Mouse (Mus musculus) layer of hippocampus, postnatal 14 days (tissue): ENCODE results near the gene Suds3. TPM values are rescaled to one million over a fixed set of nuclear protein-coding genes. Genes with fewer than 3 reads are reported as not detected.
A peak's percentile ranks its signal among the peaks of the same experiment; 100 is the strongest.

Source experiments
- DNase-seq, 2 experiments: peaks; one replicate each; pipeline ENCODE4 v3.0.0; 2021 to 2022; ENCODE audit warnings: low spot score in 2 of 2, mixed read lengths in 1 of 2
- total RNA-seq, 2 experiments: library from RNA; stranded (reverse); gene quantifications; 2 replicates each; pipeline ENCODE4 v1.2.3; 2021

The Suds3 gene
- total RNA-seq, 2 experiments from 2014 or later: 96.6 to 110 TPM

DNA sequence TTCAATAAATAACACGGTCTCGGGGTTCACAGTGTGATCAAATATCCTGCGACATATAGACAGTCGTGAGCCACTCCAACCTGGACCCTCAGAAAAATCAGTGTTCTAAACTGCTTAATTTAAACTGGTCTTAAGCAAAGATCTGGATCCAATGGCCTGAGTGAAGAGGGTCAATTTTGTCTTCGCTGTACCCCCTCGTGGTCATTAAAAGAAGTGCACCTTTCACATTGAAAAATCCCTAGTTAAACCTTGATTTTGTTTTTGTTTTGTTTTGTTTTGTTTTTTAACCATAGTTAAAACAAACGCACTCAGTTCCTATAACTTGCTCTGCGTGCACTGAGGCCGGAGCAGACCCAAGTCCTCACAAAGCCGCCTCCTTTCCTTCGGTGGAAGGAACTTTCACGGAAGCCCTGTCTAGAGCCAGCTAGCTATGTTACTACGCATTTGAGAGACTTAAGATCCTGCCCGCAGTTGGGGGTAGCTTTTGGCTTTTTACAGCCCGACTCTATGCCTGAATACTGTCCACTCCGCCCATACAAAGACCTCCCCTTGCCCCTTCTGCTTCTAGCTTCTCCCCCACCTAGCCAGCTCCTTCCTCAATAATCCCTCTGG is 1.2 kb downstream of the Suds3 start:
- DNase-seq: no peak

DNA sequence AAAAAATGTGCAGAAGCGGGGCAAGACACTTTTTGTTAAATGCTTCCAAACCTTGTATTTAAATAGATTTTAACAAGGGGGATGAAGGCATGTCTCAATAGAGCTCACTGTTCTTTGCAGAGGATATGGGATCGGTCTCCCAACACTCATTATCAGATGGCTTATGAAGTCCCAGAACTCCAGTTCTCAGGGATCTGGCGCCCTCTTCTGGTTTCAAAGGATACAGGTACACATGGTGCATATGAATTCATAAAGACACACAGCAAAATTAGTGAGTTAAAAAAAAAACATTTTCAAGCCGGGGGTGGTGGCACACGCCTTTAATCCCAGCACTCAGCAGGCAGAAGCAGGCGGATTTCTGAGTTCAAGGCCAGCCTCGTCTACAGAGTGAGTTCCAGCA is 2.6 kb downstream of the Suds3 start:
- no peak for DNase-seq

DNA sequence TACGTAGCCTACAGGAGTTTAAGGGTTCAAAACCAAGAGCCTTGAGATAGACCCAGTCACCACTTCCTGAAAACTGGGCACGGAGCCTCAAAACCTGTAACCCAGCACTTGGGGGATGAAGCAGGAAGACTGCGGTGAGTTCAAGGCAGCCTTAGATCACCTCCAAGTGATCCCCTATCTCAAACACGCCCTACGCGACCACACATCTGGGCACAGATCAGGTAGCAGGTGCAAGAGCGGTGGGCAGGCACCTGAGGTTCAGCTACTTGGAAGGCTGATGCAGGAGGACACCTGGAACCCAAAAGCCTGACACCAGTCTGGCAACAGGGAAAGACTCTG is 4.2 kb downstream of the Suds3 start:
- no peak for DNase-seq

DNA sequence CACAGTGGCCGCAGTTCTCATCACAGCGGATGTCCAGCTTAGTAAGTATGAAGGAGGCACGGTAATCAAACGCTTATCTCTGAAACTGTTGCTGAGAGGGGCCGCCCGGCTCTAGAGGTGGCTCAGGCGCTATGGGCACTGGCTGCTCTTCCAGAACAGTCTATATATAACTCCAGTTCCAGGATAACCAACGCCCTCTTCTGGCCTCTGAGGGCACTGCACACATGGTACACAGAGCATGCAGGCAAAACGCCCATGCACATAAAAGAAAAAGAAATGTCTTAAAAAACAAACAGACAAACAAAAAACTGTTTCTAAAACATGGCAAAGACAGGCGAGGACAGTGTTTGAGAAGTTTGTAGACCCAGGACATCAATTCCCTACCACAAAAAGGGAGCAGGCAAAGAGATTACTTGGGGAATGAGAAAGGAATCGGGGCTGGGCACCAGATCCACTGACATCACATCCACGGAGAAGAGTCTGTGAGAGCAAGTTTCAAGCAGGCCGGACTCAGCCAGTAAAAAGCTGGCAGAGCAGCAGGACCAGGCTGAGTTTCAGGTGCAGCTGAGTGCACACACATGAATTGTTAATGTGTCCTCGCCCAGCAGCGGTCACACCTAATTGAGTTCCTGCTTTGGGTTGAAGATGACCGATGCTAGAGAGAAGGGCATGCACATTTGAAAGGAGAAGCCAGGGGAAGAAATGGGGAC is 4.7 kb downstream of the Suds3 start:
- no peak for DNase-seq

DNA sequence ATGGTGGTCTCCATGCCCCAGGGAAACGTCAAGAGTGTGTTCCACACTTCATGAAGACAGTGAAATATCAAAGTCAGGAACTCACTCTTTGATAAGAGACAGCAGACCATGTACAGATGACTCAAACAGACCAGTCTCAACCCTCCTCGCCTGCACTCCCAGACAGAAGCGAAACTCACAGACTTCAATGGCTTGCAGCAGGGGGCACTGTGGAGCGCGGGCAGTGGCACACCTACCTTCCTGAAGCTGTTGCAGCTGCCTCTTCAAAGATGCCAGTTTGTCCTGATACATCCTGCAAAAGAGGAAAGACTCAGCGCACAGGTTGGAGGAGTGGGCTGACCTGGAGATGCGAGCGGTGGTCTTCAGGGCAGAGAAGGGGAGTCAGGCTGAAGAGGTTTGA is 6.4 kb downstream of the Suds3 start:
- no peak for DNase-seq

DNA sequence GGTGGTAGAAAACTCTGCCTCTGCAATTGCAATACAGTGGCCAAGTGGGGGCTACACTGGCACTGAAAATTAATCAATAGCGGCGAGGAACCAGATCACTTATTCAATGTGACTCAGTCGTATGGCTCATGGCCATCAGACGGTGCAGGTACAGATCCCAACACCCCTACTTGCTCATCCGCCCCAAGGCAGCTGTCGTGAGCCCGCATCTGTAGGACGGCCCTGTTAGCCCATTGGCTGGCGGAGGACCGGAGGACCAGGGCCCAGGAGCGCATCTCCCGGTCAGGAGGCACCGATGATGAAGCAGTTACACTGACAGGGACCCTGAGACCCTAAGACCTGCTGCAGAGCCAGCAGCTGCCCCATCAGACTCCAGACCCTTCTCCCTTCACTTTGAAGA is 7.2 kb downstream of the Suds3 start:
- DNase-seq: no peak

DNA sequence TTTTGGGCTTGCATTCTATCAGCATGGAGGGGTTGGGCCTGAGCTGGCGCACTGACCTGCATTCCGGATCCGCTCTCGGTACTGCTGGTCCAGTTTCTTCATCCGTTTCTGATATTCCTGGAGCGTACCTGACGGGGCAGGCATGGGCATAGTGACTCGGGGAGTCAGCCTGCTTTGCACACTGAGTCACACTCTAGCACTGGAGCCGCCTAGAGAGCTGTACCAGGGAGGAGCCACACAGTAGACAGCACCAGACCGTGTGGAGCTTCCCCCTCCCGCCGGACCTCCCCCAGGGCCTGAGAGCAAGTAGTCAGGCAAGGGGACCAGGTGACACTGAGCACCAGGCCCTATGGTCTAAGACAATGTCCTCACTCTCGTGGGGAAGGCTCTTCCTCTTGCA is 7.6 kb downstream of the Suds3 start:
- no peak for DNase-seq

DNA sequence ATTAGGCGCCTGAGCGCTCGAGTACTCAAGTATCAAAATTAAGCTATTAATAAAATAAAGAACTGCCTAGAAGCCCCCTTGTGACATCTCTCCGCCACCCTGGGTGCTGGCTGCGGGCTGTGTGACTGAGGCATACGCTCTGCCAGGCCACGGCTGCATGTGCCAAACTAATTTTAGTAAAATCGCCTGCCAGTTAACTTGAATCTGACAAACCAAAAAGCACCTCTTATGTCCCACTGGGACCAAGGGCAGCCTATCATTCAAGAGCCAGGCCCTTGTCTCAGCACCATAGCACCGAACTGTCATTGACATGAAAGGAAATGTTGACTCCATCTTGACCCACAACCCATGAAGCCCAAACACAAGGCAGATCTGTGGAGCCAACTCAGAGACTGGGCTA is 10.2 kb downstream of the Suds3 start:
- DNase-seq: no peak

DNA sequence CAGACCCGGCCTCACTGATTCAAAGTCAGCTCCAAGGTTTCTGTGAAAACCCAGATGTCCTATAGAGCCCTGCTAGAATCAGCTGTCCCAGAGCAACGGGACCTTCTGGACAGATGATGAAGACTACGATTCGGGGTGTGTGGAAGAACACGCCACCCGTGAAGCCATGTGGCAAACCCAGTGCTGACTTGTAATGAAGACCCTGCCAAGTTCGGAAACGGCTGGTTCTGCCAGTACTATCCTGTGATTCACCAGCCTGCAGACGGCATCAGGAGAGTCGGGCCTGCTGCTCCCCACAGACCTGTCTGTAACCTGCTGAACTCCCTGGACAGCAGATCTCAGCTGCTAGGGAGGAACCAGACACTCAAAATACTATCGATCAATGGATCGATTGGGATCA is 11.6 kb downstream of the Suds3 start:
- DNase-seq: no peak

DNA sequence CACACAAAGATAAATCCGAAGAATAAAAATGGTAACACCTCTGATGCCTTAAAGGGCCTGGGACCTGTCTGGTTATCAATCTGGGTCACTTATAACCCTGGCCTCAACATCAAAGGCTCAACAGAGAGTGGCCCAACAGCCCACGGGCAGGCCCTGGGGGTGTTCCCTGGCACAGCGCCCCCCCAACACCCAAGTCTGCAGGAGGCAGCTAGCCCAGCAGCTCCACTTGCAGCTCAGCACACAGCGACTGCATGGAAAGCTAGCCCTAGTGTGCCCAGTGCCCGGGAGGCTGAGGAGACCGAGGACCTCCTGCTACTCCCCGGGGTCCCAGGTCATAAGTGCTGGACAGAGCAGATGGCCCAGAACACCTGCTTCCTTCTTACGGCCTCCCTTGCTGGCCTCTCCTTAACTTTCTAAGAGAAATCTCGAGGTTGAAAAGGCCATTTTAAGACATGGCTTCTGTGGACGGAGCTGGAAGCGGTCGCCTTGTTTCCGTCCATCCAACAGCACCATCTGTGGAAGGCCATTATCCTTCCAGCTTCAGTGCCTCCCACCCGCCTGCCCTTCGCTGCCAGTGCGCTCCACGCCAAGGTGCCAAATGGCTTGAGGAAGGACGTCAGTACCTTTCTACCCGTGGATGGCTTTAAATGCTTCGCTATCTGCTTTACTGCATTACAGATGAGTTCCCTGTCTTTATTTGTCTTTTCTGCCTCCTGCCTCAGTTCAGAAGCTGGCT is 12.6 kb downstream of the Suds3 start:
- DNase-seq: no peak

DNA sequence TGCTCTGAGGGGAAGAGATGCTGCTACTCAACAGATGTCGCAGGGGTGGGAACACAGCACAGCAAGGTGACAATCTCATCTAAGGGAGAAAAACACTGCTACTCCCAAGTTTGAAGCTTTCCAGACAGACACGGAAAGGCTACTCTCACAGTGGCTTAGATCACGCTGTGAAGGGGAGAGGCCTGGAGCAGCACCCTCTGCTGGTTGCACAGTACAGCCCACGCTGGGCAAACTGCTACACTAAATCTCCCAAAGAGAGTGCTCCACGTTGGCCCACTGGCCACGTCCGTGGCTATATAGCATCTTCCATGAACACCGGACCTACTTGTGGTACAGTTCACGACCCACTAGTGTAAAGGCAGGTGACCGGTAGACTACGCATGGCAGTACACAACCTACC is 16.2 kb downstream of the Suds3 start:
- DNase-seq: no peak

DNA sequence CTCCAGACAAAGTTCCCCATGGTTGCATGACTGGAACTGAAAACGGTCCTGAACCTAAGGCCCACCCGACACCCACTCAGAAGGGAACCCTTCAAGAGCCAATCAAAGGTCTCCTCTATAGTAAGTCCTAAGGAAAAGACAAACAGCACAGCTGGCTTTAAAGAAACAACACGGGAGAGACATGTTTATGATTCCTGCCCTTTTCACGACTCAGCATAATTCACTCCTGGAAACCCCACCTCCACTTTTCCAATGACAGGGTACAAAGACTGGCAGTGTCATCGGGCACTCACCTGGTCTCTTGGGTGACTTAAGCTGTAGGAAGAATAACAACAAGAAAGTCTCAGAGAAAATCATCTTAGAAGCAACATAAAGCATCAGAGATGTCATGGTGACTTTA is 16.9 kb downstream of the Suds3 start:
- DNase-seq: no peak

DNA sequence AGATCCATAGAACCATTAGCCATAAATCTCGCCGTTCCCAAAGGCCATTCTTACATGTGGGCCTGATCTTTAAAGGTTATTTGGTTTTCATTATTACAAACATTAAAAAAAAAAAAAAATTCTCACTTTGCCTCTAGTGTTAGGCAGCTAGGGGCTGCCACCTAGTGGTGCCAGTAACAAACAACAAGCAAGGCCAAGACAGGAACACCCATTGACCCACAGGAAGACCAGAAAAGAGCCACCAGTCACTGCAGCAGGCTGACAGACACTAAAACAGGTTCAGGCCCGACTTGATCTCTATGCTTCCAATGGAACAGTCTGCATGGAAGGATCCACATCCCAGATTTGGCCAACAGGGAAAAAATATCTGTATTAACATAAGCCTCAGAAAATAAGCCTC is 19.2 kb downstream of the Suds3 start:
- peak; percentile 52 to 66 for DNase-seq

DNA sequence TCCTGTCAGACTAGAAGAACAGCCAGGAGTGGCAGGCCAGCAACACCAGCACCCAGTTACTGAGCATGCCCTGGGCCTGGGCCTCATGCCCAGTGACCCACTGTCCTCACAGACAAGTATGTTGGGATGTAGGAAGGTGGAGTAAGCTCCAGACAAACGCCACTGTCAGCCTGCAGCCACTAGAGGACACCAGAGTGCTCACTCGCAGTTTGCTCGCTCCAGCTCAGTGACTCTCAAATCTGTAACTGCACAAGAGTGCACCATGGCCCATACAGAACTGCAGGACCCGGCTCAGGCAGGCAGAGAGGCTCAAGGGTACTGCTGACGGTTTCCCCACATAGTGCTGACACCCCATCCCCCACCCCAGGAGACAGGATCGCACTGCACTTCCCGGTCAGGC is 21.5 kb downstream of the Suds3 start:
- peak in 1 of 2 experiments; percentile 45 for DNase-seq

DNA sequence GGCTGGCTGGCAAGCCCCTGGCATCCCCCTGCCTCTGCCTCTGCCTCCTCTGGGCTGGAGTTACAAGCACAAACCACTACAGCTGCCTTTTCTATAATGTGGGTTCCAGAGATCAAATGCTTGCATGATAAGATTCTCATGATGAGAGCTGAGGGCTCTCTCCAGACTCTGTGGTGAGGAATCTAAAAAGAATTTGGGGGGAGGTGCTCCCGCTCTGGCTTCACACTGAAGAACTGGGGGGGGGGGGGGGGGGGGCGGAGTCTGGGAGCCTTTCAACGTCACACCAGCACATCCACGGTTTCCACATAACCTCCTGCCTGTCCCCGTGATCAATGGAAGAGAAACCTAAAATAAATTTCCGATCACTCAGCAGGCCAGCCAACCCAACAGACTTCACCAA is 26.1 kb downstream of the Suds3 start:
- no peak for DNase-seq

DNA sequence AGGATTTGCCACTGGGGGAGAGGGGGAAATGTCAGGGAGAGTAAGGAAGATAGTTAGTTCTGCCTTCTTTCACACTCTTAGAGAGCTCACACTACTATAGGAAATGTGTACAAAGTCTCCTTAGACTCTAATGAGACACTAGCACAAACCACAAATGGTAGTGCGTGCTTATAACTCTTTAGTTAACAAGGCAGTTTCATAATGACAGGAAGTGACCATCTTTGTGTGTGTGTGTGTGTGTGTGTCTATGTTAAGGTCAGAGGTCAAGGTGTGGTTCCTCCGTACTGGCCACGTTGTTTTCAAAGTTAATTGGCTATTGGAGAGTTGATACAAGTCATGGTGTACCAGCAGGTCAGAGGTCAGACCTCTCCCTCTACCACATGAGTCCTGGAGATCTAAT is 26.8 kb downstream of the Suds3 start:
- DNase-seq: no peak

DNA sequence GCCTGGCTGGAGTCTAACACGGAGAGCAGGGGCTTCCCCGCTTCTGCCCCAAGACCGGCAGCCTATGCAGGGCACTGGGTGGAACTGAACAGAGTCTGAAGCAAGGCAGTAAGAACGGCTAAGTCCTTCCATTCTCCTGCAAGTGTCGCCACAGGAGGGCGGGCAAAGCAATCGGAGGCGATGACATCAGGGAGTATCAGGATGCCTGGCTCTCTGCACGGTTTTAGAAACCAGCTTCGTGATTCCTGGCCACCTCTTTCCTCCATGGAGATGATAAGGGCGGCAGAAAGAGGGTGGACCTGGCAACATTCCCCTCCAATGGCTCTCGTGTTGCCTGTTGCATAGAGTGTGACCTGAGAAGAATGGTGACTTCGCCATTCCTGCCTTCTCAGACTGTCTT is 28.2 kb downstream of the Suds3 start:
- DNase-seq: no peak

DNA sequence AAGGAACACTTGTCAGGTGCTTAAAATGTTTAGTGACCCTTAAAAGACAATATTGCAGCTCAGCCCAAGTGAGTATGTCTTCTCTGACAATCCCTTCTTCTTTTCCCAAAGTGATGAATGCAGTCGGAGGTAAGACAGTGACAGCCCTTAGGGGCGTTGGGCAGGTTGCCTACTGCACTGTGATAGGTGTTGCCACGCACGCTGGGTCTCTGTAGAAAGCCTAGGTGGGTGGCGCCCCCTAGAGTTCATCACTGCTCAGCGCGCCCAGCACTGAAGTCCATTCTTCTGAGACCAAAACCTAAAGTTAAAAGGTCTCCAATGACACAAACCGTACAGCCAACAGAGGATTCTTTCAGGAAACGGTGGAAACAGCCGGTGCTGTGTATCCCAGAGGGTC is 46.4 kb downstream of the Suds3 start:
- peak; percentile 50 to 61 for DNase-seq

DNA sequence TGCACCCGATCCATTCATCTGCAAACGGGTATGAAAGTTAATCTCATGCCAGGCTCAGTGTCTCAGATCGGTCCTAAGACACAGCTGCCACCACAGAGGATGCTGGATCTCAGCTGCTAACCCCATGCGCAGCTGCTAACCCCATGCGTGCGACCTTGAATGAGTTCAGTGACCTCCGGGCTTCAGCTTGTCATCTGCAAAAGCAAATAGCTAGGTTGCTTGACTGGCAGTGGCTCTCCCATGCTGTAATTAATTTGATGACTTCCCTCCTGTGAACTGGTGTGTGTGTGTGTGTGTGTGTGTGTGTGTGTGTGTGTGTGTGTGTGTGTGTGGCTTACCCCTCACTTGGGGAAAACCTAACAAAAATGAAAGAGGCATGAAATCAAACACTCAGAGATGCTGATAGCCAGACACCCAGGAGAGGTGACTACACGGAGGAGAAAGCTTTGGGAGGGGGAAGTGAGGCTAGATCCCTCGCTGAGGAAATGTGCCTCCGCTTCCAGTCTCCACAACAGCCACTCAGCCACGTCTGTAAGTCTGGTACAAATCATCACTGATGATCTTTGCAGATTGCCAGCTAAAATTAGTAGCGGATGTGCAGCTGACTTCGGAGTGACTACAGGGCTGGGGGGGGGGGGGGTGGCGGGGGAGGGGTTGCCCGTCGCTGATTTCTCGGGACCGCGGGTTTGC is 47.0 kb downstream of the Suds3 start:
- peak in 1 of 2 experiments; percentile 19 for DNase-seq

DNA sequence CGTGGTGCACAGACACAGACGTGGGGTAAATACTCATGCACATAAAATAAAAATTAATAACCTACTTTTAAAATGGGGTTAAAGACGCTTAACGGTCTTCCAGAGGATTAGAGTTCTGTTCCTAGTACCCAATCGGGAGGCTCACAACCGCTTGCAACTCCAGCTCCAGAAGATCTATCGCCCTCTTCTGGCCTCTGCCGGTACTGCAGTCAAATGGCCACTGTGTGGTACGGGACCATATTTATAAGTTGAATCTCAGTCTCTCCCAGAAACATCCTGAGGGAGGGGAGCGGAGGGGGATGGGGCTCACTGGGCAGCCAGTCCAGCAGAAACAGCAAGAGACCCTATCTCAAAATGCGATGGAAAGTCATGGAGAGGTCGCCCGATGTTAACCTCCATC is 47.7 kb downstream of the Suds3 start:
- no peak for DNase-seq

DNA sequence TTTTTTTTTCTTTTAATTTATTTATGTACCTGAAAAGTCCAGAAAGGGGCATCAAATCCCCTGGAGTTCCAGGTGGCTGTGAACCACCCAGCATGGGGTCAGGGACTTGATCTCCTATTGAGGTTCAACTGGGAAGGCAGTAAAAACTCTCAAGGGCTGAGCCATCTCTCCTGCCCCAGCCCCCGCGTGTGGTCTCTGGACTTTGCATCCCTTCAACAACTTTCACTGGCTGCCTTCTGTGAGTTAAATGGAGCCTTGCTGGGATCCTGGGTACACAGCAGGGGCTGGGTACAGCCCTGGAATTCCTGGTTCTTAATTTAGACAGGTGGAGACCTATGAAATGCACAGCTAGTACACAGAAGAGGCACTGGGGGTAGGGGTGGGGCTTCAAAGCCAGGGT is 54.7 kb downstream of the Suds3 start:
- no peak for DNase-seq

DNA sequence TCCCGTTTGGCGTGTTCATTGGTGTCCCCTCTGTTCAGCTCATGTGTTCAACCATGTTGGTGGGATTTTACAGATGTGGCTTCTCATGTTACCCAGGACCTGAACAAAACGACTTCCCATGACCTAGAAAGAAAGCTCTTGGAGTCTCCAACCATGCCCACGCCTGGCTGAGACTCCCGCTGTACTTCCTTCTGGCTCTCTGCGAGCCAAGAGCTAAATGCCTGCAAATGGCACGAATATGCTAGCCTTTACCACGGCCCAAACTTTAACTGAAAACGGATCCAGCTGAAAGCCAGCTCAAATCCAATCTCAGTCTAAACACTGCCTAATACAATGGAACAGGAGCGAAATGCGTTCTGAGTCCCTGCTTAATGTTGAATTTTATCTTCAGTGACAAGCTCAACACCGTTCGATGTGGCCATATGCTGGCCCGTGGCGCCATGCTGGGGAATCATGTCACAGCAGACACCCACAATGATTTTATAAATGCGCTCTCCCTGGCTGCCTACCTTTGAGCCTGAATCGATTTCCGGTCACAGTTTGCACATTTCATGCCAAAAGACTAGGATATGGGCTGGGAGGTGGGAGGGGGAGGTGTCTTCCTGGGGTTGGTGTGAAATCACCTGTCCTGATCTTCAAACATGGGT is 55.3 kb downstream of the Suds3 start:
- DNase-seq: no peak
